Mouse (Mus musculus) layer of hippocampus, adult 9-10 months (tissue): ENCODE results near the gene Midn.

Source experiments
- DNase-seq: peaks from one replicate; pipeline ENCODE4 v3.0.0; 2022; ENCODE audit warnings: low spot score

Gene Midn

DNA sequence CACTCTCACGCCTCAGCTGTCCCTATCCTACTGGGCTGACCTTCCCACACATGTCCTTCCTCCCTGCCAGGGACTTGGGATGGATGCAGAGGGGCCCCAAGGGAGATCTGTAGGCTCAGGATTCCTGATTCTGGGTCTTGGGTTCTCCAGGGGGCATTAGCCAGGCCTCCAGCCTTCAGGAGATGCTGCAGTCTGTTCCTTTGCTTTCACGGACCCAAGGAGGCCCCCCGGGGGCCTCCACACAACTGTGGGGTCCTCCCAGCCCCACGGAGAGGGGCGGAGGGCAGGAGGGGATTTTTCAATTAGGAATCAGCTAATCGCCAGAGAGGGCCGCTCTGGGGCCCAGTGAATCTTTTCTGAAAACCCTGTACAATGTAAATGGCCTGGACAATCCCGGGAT lies 46.4 kb downstream of the Midn start:
- no peak for DNase-seq

DNA sequence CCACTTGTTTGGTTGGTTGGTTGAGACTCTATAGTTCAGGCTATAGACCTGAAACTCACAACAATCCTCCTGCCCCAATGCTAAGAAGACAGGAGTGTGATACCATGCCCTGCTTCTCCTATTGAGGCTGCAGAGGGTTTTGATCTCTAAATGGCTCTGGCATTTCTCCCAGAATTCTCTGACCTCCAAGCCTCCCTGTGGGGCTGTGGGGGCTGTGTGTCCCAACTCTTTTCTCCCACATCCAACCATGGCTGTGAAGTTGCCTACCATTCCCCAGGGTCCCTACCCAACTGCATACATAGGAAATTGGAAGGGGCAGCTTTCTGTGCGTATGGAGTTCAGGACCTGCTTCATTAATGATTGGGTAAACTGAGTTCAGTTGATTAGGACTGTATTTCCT lies 48.1 kb downstream of the Midn start:
- DNase-seq, result no peak

DNA sequence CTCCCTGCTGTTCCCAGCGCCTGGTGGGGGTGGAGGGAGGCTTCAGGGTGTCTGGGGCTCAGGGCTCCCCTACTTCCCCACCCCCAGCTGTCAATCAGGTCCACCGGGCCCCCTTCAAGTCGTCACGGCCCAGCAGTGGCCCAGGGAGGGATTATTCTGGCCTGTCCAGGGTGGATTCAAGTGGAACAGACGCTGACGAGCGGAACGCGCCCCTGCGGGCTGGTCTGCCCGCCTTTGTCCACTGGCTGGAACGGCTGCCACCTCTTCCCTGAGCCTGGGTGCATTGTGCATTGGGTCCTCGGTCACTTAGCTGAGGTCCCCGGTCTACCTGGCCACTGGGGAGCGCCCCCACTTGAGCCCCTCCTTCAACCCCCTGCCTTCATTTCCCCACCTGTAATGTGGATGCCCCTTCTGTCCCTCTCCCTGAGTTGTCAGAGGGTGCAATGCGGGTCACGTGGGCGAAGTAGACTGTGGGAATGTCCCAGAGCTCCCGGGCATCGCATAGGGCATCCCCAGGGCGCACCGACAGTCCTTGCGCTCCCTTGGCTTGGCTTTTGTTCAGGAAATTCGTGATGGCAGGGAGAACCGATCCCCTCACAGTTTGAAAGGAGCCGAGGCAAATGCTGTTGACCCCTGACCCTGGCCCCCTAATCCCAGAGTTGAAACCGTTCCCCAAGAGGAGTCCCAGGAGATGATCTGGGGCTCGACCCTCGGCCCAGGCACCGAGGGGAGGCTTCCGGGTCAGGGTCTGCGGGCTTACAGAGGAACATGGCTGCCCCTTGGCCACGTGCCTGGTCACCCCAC lies 48.9 kb downstream of the Midn start:
- no peak for DNase-seq

DNA sequence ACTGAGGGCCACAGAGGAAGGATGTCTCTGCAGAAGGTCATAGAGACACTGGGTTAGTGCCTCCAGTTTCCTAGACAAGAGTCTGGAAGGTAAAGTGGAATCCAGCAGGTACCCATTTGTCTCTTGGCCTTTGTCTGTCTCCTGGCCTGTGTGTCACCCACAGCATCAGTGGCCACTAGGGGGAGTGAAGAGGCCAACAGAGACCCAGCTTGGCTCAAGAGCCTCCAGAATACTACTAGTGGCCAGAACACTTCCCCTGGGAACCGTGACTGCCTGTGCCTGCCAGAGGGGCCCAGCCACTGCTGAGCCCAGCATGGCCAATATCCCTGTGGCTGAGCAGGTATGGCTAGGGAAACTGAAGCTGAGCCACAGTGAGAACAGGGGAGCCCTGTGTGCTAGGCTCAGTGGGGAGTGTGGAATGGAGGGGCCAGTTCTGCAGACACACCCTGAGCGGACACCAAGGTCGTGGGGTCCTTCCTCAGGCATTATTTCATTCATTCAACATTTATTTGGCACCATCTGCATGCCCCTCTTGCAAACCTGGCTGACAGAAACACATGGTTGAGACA lies 51.5 kb downstream of the Midn start:
- peak; percentile 86 for DNase-seq

DNA sequence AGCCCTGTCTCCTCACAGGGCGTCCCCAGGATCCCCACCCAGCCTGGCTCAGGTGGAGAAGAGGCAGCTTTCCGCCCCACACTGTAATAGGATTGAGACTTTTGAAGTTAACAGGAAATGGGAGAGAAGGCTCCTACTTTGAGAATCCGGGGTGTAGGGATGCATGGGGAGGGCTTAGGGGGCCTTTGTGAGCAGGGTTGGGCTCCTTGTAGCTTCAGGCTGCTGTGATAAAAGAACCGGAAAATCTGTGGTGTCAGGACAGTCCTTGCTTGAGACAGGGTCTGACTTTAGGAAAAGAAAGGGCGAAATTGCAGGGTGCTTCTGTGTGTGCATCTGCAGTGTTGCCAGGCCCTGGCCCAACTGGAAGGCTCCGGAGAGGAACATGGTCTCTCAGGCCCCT lies 52.4 kb downstream of the Midn start:
- no peak for DNase-seq

DNA sequence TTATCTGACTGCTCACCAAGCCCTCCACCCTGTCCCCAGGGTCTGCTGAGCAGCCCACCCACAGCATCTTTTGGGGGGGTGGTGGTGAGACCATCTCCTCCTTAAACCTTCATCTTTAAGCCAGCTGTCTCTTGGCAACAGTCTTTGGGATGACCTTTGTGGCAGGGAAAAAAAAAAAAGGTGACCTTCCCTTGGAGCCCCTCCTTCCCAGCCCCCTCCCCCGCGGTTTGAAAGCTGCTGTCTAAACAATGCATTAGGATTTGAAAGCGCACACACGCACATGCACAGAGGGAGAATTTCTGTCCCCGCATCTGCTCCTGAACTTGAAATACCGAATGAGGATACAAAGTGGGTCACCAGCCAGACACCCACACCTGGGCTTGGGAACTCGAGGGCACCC lies 56.0 kb downstream of the Midn start:
- DNase-seq, result no peak

DNA sequence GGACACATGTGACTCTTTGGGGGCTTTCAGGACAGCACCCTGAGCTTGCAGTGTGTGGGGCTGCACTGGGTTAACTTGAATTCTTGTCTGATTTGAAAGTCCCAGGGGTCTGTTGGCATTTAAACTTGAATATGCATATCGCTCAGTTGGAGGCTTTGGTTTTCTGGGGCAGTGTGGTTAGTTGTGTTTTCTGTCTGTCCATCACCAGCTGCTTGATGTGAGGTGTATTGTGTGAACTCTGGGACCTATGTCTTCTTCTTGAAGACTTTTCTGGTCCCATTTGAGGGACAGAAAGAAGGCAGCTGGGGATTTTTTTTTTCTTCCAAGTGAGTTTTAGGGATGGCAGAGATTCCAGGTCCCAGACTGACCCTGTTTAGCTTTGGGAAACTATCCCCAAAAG lies 59.1 kb downstream of the Midn start:
- DNase-seq, result no peak

DNA sequence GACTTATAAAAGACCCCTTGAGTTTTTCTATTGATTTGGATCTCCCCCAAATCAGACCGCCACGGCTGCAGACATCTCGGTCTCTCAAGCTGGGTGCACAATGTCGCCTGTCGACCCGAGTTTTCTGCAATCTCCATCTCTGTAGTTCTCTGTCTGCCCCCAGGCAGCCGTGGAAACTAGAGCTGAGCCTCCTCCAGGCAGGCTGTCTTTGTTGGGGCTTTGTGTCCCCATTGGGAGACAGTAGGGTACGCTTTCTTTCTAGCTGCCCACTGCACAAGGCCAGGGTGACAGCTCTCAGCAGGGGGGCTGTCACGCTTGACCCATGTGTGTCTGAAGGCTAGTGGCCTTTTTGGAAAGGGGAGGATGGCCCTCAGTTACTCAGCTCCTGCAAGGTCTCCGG lies 59.6 kb downstream of the Midn start:
- DNase-seq, result no peak
